Mouse (Mus musculus) CD4-positive, CD25-positive, alpha-beta regulatory T cell, adult 4 months (primary cell): Measurements from ENCODE around the gene Tacc2. TPM values are rescaled to one million over a fixed set of nuclear protein-coding genes. Genes with fewer than 3 reads are reported as not detected.
"Not testable (repeated sequence)": the region's sequence is repeated elsewhere in the genome, so short reads cannot be mapped to it uniquely, and the experiment has no call there.

ENCODE experiments used
- ATAC-seq: one replicate; pipeline ENCODE4 v1.8.0; 2017
- polyA plus RNA-seq, 2 experiments: library from polyadenylated mRNA; unstranded; fragments of 100-300 nt; shearing (Covaris generic); gene quantifications; one replicate each; pipeline ENCODE4 v1.2.1; 2017

Tacc2 gene
- 1 to 10 TPM; 6.8 to 7.1 TPM for polyA plus RNA-seq

GRCm38 (mm10) chr7:130577388-130578003 is at the start of gene Tacc2:
Gene Tacc2, plus strand, starts transcription at chr7:130577438.
- no peak for ATAC-seq

- not testable (repeated sequence) for ATAC-seq
These were observed 46.1 kb upstream of the Tacc2 start for GRCm38 (mm10) chr7:130531138-130531537.

GRCm38 (mm10) chr7:130533316-130534260 is 43.6 kb upstream of the Tacc2 start:
- peak; percentile 97 for ATAC-seq

- ATAC-seq = no peak
These were observed 42.1 kb upstream of the Tacc2 start for GRCm38 (mm10) chr7:130535174-130535573.

GRCm38 (mm10) chr7:130537068-130537467 is 40.2 kb upstream of the Tacc2 start:
- ATAC-seq = no peak

GRCm38 (mm10) chr7:130540176-130540575 is 37.1 kb upstream of the Tacc2 start:
- no peak for ATAC-seq

GRCm38 (mm10) chr7:130543181-130543580 is 34.1 kb upstream of the Tacc2 start:
- no peak for ATAC-seq

GRCm38 (mm10) chr7:130545401-130545800 is 31.8 kb upstream of the Tacc2 start:
- no peak for ATAC-seq

GRCm38 (mm10) chr7:130545893-130546292 is 31.3 kb upstream of the Tacc2 start:
- ATAC-seq = no peak

GRCm38 (mm10) chr7:130546421-130546790 is 30.8 kb upstream of the Tacc2 start:
- peak; percentile 3 for ATAC-seq

- peak; percentile 93 for ATAC-seq
These were observed 30.3 kb upstream of the Tacc2 start for GRCm38 (mm10) chr7:130546791-130547484.

- no peak for ATAC-seq
These were observed 29.5 kb upstream of the Tacc2 start for GRCm38 (mm10) chr7:130547635-130548175.

GRCm38 (mm10) chr7:130552780-130553179 is 24.5 kb upstream of the Tacc2 start:
- ATAC-seq = no peak

- no peak for ATAC-seq
These were observed 23.9 kb upstream of the Tacc2 start for GRCm38 (mm10) chr7:130553321-130553720.

- no peak for ATAC-seq
These were observed 21.6 kb upstream of the Tacc2 start for GRCm38 (mm10) chr7:130555597-130555996.

- ATAC-seq = no peak
These were observed 18.6 kb upstream of the Tacc2 start for GRCm38 (mm10) chr7:130558592-130558991.

- ATAC-seq = no peak
These were observed 16.3 kb upstream of the Tacc2 start for GRCm38 (mm10) chr7:130560933-130561332.

GRCm38 (mm10) chr7:130563276-130563675 is 14.0 kb upstream of the Tacc2 start:
- no peak for ATAC-seq

- no peak for ATAC-seq
These were observed 13.4 kb upstream of the Tacc2 start for GRCm38 (mm10) chr7:130563880-130564279.

- ATAC-seq = no peak
These were observed 12.6 kb upstream of the Tacc2 start for GRCm38 (mm10) chr7:130564596-130564995.

GRCm38 (mm10) chr7:130568783-130569436 is 8.3 kb upstream of the Tacc2 start:
- no peak for ATAC-seq

GRCm38 (mm10) chr7:130570472-130570871 is 6.8 kb upstream of the Tacc2 start:
- ATAC-seq = no peak
